Mouse (Mus musculus): Measurements from ENCODE around the gene Pla2g4e.

The Pla2g4e gene

GRCm38 (mm10) chr2:120154361-120154894 lies 90.7 kb downstream of the Pla2g4e start, which contains the start of gene Ehd4:
Gene Ehd4 (minus strand): TSS chr2:120154606.
- DNase-seq (ENCODE audit: low read depth, low spot score) = peak; percentile 95

DNA sequence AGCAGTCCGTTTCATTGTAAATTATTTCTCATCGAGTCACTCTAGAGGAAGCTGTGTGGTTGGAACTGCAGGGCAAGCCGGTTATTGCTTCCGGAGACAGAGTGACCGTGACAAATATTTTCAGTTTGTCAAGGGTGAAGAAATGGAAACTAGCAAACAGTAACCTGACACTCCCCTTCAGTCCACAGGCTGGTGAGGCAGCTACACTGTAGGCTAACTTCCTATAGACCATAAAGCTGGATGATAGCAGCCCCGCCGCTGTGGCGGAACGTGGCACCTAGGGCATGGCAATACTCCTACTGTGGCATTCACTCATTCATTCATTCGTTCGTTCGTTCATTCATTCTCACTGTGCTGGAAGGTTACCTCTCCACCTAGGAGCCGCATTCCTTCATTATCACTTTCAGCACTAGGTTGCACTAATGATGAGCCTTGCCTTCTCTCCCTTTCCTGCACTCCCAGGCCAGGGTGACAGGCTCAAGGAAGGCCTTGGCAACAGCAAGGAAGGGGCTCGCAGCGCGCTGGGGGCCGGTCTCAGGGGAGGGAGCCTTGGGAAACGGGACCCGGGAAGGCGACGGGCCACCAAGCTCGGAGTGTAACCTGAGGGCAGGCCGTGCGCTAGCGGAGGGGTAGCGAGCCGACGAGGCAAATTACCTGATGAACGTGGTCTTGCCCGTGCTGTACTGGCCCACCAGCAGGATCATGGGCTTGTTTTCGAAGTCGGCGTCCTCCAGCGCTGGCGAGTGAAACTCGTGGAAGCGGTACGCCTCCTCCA lies 91.4 kb downstream of the Pla2g4e start:
- peak; percentile 43 for DNase-seq (ENCODE audit: low read depth, low spot score)

GRCm38 (mm10) chr2:120150571-120150970 lies 94.6 kb downstream of the Pla2g4e start:
- DNase-seq (ENCODE audit: low read depth, low spot score) = no peak

- DNase-seq (ENCODE audit: low read depth, low spot score) = no peak
These were observed 95.5 kb downstream of the Pla2g4e start for GRCm38 (mm10) chr2:120149634-120150033.

DNA sequence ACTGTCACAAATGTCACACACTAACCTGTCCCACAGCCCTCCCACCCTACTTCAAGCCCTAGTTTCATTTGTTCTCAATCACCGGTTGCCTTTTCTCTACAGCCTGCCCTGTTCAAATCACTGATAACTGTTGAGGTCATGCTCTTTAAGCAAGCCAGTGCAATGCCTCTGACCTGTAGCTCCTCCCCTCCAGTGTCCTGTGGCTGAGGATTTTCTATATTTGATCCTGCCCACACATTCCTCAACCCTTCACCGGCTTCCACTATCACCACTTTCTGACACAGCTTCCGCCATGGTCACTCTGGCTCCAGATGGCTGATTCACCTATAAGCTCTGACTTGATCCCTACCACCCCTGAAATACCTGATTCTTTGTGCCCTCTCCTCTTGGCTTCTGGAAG lies 97.1 kb downstream of the Pla2g4e start:
- no peak for DNase-seq (ENCODE audit: low read depth, low spot score)

GRCm38 (mm10) chr2:120147364-120147763 lies 97.8 kb downstream of the Pla2g4e start:
- DNase-seq (ENCODE audit: low read depth, low spot score) = no peak

- no peak for DNase-seq (ENCODE audit: low read depth, low spot score)
These were observed 98.6 kb downstream of the Pla2g4e start for GRCm38 (mm10) chr2:120146543-120146942.

DNA sequence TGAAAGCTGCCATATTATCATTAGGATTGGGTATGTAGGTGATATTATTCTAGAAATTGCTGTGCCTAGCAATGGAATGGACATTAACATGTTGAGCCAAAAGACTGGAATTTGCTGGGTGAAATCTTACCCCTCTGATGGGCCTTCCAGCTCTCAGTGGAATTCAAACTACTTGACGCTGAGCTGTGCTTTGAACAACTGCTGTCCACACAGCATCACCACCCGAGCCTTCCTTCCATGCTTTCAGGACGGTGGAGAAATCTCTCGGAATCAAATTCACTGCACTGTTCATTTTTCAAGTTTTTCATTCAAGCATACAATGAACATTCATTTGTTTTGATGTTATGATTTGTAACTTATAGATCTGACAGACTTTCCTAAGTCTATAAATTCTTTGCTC lies 100.7 kb downstream of the Pla2g4e start:
- DNase-seq (ENCODE audit: low read depth, low spot score) = no peak

- no peak for DNase-seq (ENCODE audit: low read depth, low spot score)
These were observed 102.8 kb downstream of the Pla2g4e start for GRCm38 (mm10) chr2:120142336-120142735.

- DNase-seq (ENCODE audit: low read depth, low spot score) = no peak
These were observed 103.5 kb downstream of the Pla2g4e start for GRCm38 (mm10) chr2:120141671-120142070.

DNA sequence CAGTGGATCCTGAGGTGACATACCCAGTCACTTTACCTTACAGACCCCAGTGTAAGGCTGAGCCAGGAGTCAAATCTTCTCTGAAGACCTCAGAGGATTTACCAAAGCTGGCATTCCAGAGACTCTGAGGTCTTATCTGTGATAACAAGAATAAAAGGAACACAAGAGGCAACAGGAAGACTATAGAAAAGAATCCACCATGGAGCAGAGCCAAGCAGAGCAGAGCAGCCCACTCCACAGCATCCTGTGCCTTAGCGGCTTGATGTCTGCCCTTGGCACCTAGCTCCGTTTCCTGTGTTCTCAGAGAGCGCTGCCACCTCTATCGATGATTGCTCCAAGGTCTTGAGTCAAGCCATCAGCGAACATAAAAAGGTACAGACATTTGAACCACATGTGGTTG lies 104.8 kb downstream of the Pla2g4e start:
- no peak for DNase-seq (ENCODE audit: low read depth, low spot score)

DNA sequence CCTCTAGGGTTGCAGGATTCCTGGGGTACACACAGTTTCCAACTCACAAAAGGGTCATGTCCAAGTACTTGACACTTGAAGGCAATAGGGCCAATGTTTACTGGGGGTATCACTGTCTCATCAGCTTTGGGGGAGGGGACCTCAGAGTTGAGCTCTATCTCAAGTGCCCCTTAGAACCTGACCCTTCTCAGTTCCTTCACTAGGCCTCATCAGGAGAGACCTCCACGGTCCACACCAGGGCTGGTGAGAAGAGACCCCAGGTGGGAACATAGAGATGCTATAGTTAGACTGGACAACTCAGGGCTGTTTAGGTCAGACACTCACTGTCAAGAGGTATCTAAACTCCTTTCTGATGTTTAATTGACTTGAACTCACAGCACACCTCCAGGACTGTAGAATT lies 106.0 kb downstream of the Pla2g4e start:
- DNase-seq (ENCODE audit: low read depth, low spot score) = no peak

GRCm38 (mm10) chr2:120137281-120137680 lies 107.9 kb downstream of the Pla2g4e start:
- DNase-seq (ENCODE audit: low read depth, low spot score) = no peak

DNA sequence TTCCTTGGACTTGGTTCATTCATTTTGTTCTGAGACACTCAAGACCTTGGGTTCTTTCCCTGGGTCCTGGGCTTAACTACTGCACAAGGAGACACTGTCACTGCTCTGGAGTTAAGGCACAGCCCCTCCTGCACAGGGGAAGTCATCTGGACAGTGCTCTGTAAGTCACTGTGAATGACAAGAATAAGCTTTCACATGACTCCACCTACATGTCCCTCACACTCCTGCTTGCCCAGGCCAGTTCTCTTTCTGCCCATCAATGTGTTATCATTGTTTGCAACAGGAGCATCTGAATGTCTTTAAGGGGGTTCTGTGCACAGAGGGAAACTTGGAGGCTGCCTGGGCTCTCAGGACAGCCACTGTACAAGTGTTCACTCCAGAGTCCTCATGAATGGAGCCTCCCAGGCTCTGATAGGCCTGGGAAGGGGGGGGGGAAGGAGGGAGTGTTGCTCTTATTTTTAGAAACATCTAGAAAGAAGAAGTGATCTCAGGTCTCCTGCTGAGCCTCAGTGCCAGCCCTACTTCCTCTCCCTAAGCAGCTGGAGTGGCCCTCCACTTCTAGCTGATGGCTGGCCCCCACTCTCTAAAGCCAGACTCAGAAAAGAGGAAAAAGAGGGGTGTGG lies 110.6 kb downstream of the Pla2g4e start:
- no peak for DNase-seq (ENCODE audit: low read depth, low spot score)

- DNase-seq (ENCODE audit: low read depth, low spot score) = no peak
These were observed 113.3 kb downstream of the Pla2g4e start for GRCm38 (mm10) chr2:120131881-120132280.

GRCm38 (mm10) chr2:120129252-120129908 lies 115.8 kb downstream of the Pla2g4e start:
- DNase-seq (ENCODE audit: low read depth, low spot score) = no peak

DNA sequence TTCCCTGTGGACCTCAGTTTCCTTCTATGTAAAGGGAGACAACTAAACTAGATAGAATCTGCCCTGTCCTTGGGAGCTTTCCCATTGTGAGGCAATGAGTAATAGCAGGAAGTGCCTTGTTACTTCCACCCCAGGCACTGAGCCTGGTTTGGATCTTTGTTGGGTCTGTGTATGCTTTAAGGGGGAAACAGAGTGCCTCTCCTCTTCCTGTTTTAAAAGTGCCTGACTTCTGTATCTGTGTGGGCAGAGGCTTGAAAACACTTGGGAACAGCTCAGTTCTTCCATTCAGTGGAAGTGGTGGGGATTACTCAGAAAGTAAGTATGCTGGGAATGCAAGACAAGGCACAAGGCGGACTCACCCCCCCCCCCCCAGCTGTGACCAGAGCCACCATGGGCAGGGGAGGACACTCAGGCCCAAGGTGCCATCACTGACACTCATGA lies 116.5 kb downstream of the Pla2g4e start:
- DNase-seq (ENCODE audit: low read depth, low spot score) = no peak

- no peak for DNase-seq (ENCODE audit: low read depth, low spot score)
These were observed 117.1 kb downstream of the Pla2g4e start for GRCm38 (mm10) chr2:120128011-120128410.

DNA sequence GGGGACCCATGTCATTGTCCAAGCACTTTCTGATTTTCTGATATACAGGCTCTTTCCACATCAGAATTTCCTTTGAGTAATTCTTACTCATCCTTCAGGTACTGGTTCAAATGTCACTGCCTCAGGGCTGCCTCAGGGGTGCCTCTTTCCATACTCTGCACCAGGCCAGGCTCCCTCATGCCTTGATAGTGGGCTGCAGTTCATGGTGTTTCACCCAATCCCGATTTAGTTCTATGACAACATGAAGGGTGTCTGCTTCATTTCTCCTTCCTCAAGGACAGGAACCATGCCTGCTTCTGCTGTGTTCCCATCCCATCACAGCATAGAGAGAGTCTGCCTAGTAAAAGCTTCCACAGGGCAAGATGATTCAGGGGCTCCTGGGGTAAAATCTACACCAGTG lies 118.2 kb downstream of the Pla2g4e start:
- no peak for DNase-seq (ENCODE audit: low read depth, low spot score)

DNA sequence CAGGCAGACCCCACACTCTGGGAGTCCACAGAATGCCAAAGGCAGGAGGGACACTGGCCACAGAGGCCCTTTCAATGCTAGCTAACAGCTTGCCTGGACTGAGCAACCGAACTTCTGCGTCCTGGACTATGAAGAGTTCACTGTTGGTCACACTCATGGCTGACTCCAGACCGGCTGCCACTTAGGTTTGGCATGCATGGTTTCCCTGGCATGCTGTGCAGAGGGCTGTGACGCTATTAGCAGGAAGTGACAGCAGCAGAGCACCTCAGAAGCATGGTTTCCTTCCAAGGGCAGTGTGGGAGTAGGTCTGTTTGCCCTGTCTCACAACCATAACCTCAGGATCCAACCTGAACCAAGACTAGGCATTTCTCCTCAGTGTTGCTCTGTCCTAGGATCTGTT lies 118.7 kb downstream of the Pla2g4e start:
- no peak for DNase-seq (ENCODE audit: low read depth, low spot score)

GRCm38 (mm10) chr2:120125461-120125860 lies 119.7 kb downstream of the Pla2g4e start:
- DNase-seq (ENCODE audit: low read depth, low spot score) = no peak

DNA sequence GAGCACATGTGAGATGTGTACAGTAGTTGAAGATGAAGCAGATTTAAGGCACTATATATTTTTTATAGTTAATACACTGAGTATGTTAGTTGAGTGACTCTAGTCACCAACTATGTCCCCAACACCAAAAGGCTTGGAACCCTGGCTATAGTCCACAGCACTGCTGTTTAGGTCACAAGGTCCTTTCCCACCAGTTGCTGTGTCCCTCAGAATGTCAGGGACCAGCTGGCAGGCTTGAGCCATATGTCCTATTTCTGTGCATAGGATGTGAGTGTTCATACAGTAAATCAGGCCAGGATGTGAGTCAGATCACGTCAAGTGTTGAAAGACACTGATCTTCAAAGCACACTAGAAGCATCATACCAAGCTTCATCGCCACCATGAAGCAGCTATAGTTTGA lies 120.2 kb downstream of the Pla2g4e start:
- no peak for DNase-seq (ENCODE audit: low read depth, low spot score)
